Mouse (Mus musculus) induced T-regulatory cell, adult 2 months (primary cell): ENCODE results near the gene Pld6.

Experiments
- DNase-seq: peaks from one replicate; pipeline ENCODE4 v3.0.0-alpha.2; 2012; ENCODE audit warnings: low read depth

Pld6 gene

GRCm38 (mm10) chr11:59787199-59787781, at the start of gene Pld6:
Gene Pld6, minus strand, starts transcription at chr11:59787645.
- DNase-seq, result peak; percentile 43

- DNase-seq, result no peak
Measured at GRCm38 (mm10) chr11:59821625-59822024, 34.2 kb upstream of the Pld6 start.

- no peak for DNase-seq
Measured at GRCm38 (mm10) chr11:59817916-59818315, 30.5 kb upstream of the Pld6 start.

GRCm38 (mm10) chr11:59815482-59816065, 28.1 kb upstream of the Pld6 start:
- no peak for DNase-seq

GRCm38 (mm10) chr11:59814936-59815335, 27.5 kb upstream of the Pld6 start:
- DNase-seq, result no peak

- DNase-seq, result no peak
Measured at GRCm38 (mm10) chr11:59814311-59814710, 26.9 kb upstream of the Pld6 start.

GRCm38 (mm10) chr11:59813276-59813675, 25.8 kb upstream of the Pld6 start:
- no peak for DNase-seq

GRCm38 (mm10) chr11:59811211-59811610, 23.8 kb upstream of the Pld6 start:
- DNase-seq, result peak; percentile 18

- peak; percentile 37 for DNase-seq
Measured at GRCm38 (mm10) chr11:59810480-59811158, 23.2 kb upstream of the Pld6 start.

- peak; percentile 95 for DNase-seq
Measured at GRCm38 (mm10) chr11:59809670-59810474, 22.4 kb upstream of the Pld6 start, which contains the start of gene Flcn. Gene Flcn, minus strand, starts transcription at chr11:59810016.

GRCm38 (mm10) chr11:59809071-59809669, 21.7 kb upstream of the Pld6 start:
- peak; percentile 76 for DNase-seq

- no peak for DNase-seq
Measured at GRCm38 (mm10) chr11:59808170-59808960, 20.9 kb upstream of the Pld6 start.

GRCm38 (mm10) chr11:59805656-59806055, 18.2 kb upstream of the Pld6 start:
- no peak for DNase-seq

- no peak for DNase-seq
Measured at GRCm38 (mm10) chr11:59805256-59805655, 17.8 kb upstream of the Pld6 start.

- no peak for DNase-seq
Measured at GRCm38 (mm10) chr11:59804409-59805110, 17.1 kb upstream of the Pld6 start.

GRCm38 (mm10) chr11:59803516-59803915, 16.1 kb upstream of the Pld6 start:
- DNase-seq, result no peak

- no peak for DNase-seq
Measured at GRCm38 (mm10) chr11:59801881-59802280, 14.4 kb upstream of the Pld6 start.

- DNase-seq, result no peak
Measured at GRCm38 (mm10) chr11:59800412-59800811, 13.0 kb upstream of the Pld6 start.

- no peak for DNase-seq
Measured at GRCm38 (mm10) chr11:59793390-59793789, 5.9 kb upstream of the Pld6 start.

GRCm38 (mm10) chr11:59789311-59789710, 1.9 kb upstream of the Pld6 start:
- no peak for DNase-seq
